Mouse (Mus musculus) brain, embryonic 14.5 days (tissue): ENCODE data around the gene Zfp91.

Experiments
- CTCF ChIP-seq: fragments of 200-500 bp; IDR thresholded peaks from 2 replicates; pipeline ENCODE4 v1.5.1; 2012; ENCODE audit warnings: inconsistent platforms, mild to moderate bottlenecking, moderate library complexity, borderline replicate concordance; ENCODE audit not compliant: insufficient read depth, insufficient read length; ENCODE audit errors: extremely low read depth
- POLR2A ChIP-seq: fragments of 200-500 bp; IDR thresholded peaks from 2 replicates; pipeline ENCODE4 v1.6.1; 2012; ENCODE audit warnings: mild to moderate bottlenecking, inconsistent platforms, borderline replicate concordance; ENCODE audit not compliant: poor library complexity, insufficient read depth, insufficient read length, severe bottlenecking; ENCODE audit errors: extremely low read depth

DNA sequence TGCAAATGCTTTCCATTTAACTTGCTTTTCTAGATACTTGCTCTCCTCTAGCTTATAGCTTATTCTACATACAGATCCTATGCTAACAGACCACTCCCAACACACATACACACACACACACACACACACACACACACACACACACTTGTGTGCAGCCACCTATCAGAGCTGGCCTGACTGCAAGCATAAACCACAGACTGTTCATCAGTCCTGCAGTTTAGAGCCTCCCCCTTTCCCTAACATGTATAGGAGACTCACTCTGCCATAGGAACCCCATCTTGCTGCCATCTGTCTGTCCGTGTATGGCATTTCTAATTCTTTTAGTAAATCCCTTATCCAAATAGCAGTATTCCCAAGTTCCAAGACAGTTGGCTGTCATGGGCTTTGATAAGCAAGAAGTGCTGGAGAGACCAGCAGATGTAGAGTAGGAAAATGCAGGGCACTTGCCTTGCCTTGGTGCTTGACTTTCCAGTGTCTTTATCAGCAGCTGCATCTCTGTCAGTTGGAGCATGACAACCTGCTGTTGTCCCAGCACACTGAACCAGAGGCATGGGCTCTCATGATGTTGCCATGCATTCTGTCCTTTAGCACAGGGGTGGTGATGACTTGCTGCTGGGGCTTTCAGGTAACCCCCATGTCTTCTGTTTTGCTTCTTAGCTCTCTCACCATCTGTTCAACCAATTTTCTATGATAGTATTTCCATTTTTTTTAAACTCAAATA lies 16.9 kb upstream of the Zfp91 start:
- TF ChIP-seq CTCF (no peak), POLR2A (no peak)
